ENCODE assay signal across 1 mouse cellular context in genomic region chr11:66983422-66984164, GRCm38 (mm10).
TF ChIP-seq lines count a peak whose summit lies in the region.

No protein-coding gene starts in this region.

TF ChIP-seq in CH12.LX, 34 proteins besides CTCF, POLR2A, EP300 and RAD21 (continued from another document):
- peak; percentile 50; the same call in 1 of the 2 replicates for TF ChIP-seq MXI1 (IDR thresholded peaks at IDR 0.05; ENCODE audit: low read depth, low read length)
- TF ChIP-seq ZKSCAN1 (IDR thresholded peaks at IDR 0.05; ENCODE audit: borderline replicate concordance, low read depth, low read length): no peak
- no peak for TF ChIP-seq MAFK (IDR thresholded peaks at IDR 0.05; ENCODE audit: insufficient replicate concordance, low read length)
